Mouse (Mus musculus) forebrain, embryonic 15.5 days (tissue): Measurements from ENCODE around the gene Tm7sf3. TPM values are rescaled to one million over a fixed set of nuclear protein-coding genes. Genes with fewer than 3 reads are reported as not detected.
A peak's percentile ranks its signal among the peaks of the same experiment; 100 is the strongest.
"Not testable (repeated sequence)": the region's sequence is repeated elsewhere in the genome, so short reads cannot be mapped to it uniquely, and the experiment has no call there.

Experiments
- ATAC-seq: fragments of 200-750 bp; cut with Nextera tagmentation; replicated peaks from 2 replicates; pipeline ENCODE4 v1.8.0; 2017; ENCODE audit warnings: mild to moderate bottlenecking, moderate TSS enrichment, moderate library complexity
- H3K27ac ChIP-seq: fragments of 300-500 bp; sonication (generic); replicated peaks from 2 replicates; pipeline ENCODE4 v1.5.1; 2015; ENCODE audit warnings: mild to moderate bottlenecking, inconsistent platforms
- H3K27me3 ChIP-seq: fragments of 300-500 bp; sonication (generic); 2 replicates; pipeline ENCODE4 v1.6.1; 2015; ENCODE audit warnings: inconsistent platforms
- H3K36me3 ChIP-seq: fragments of 300-500 bp; sonication (generic); 2 replicates; pipeline ENCODE4 v1.6.1; 2015; ENCODE audit warnings: mild to moderate bottlenecking, inconsistent platforms
- H3K4me1 ChIP-seq: fragments of 300-500 bp; sonication (generic); 2 replicates; pipeline ENCODE4 v1.6.1; 2015; ENCODE audit warnings: inconsistent platforms
- H3K4me2 ChIP-seq: fragments of 300-500 bp; sonication (generic); replicated peaks from 2 replicates; pipeline ENCODE4 v1.6.1; 2015; ENCODE audit warnings: mild to moderate bottlenecking, inconsistent platforms
- H3K4me3 ChIP-seq: fragments of 300-500 bp; sonication (generic); 2 replicates; pipeline ENCODE4 v1.5.1; 2015; ENCODE audit warnings: mild to moderate bottlenecking, inconsistent platforms
- H3K9ac ChIP-seq: fragments of 300-500 bp; sonication (generic); replicated peaks from 2 replicates; pipeline ENCODE4 v1.6.1; 2015; ENCODE audit warnings: mild to moderate bottlenecking, inconsistent platforms
- H3K9me3 ChIP-seq: fragments of 300-500 bp; sonication (generic); 2 replicates; pipeline ENCODE4 v1.6.1; 2016; ENCODE audit warnings: inconsistent platforms
- WGBS: fragments of 180-500 bp; shearing (Covaris S2); methylation state at CpG from one replicate; pipeline ENCODE4 v1.1.7; 2015; ENCODE audit warnings: mixed read lengths; 5-methylcytosine and 5-hydroxymethylcytosine counted together
- polyA plus RNA-seq: library from polyadenylated mRNA; unstranded; fragments of >200 nt; fragmentation: Nextera tagmentation; extraction: Ambion mirVana; gene quantifications from 2 replicates; pipeline ENCODE4 v1.2.1, GENCODE M21; 2015

Tm7sf3 gene
- polyA plus RNA-seq, 1 experiment from 2014 or later: 32.7 TPM

DNA sequence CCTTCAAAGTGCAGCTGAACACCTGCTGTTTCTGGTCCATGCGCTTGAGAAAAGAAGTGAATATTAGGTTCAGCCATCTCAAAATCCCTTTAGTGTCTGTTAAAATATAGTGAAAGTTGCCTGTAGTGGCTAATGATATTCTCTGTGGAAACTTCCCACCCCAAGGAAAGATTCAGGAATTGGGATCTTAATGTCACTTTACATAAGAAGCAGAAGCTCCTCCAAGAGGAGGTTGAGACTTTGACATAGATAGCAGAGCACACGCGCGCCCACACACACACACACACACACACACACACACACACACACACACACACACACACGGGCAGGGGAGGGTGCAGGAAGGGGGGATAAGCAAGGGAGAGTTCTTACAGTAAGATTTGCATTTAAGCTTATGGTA, 57.5 kb downstream of the Tm7sf3 start:
- Histone ChIP-seq H3K4me1 (peaks cover 6% of the 10 kb centered on the region; the same call in 1 of the 2 replicates), H3K9ac (no peak overlapping the region), H3K27me3 (no peaks in the 10 kb centered on the region), H3K36me3 (peaks cover 39% of the 10 kb centered on the region), H3K9me3 (no peaks in the 10 kb centered on the region), H3K4me2 (no peak overlapping the region), H3K27ac (no peak overlapping the region), H3K4me3 (no peak overlapping the region)
- 91% methylated on average over 5 of the region's 5 CpGs for WGBS
- no peak for ATAC-seq

DNA sequence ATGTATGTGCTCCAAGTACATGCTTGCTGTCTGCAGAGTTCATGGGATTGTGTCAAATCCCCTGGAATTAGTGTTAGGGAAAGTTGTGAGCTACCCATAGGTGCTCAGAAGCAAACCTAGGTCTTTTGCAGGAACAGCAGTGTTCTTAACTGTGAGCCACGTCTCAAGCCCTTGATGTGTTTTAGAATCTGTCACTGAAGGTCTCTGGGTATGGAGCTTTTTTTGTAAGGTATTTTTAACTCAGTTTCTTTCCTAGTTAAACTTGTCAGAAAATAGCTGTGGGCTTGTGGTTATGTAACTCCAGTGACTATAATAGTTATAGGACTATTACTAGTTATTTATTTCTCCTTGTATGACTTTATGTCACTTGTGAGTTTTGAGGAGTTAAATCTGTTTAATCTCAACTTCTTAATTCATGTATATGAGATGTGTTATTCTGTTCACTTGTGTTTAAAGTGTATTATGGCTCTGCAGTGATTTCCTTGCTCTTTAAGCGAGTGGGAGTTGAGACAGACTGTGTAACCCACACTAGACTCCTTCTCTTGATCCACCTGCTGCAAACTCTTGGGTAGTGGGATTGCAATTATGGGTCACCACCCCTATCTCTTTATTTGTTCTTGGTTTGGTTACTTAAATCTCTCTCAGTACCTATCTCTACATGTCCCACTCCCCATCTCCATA, 59.1 kb downstream of the Tm7sf3 start:
- H3K4me3 ChIP-seq: no peak overlapping the region
- no peaks in the 10 kb centered on the region for H3K9me3 ChIP-seq
- no peak overlapping the region for H3K4me2 ChIP-seq
- H3K9ac ChIP-seq: no peak overlapping the region
- no peak overlapping the region for H3K27ac ChIP-seq
- ATAC-seq: no peak
- H3K36me3 ChIP-seq: peaks cover 23% of the 10 kb centered on the region
- peaks cover 17% of the 10 kb centered on the region for H3K4me1 ChIP-seq
- H3K27me3 ChIP-seq: no peaks in the 10 kb centered on the region
- 81% methylated on average over 2 of the region's 2 CpGs for WGBS

DNA sequence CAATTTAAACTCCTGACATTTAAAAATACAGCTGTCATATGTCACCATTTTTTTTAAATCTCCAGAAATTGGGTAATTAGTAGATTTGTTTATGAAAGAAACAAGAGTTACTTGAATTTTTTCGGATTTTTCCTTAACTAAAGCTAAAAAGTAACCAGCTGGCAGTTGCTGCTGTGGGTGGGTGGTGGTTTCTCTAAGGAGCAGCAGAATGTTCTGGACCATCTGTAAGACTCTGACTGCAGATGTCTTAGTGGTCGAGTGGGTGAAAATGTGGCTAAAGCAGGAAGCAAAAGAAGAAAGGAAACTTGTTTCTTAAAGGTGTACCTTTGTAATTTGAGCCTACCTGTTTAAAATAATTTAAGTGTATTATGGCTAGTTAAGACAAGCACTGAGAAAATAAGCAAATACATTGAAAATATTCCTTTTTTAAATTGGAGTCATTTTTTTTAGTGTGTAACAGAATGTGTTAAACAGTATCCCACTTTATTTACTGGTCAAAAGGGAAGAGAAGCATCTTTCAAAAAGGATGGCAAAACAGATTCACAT, 62.2 kb downstream of the Tm7sf3 start:
- H3K27me3 ChIP-seq: no peaks in the 10 kb centered on the region
- 39% methylated on average over 2 of the region's 2 CpGs for WGBS
- no peak for ATAC-seq
- H3K27ac ChIP-seq: no peak overlapping the region
- no peaks in the 10 kb centered on the region for H3K9me3 ChIP-seq
- no peaks in the 10 kb centered on the region for H3K36me3 ChIP-seq
- H3K4me3 ChIP-seq: no peak overlapping the region
- H3K4me1 ChIP-seq: peaks cover 32% of the 10 kb centered on the region
- no peak overlapping the region for H3K4me2 ChIP-seq
- H3K9ac ChIP-seq: no peak overlapping the region

DNA sequence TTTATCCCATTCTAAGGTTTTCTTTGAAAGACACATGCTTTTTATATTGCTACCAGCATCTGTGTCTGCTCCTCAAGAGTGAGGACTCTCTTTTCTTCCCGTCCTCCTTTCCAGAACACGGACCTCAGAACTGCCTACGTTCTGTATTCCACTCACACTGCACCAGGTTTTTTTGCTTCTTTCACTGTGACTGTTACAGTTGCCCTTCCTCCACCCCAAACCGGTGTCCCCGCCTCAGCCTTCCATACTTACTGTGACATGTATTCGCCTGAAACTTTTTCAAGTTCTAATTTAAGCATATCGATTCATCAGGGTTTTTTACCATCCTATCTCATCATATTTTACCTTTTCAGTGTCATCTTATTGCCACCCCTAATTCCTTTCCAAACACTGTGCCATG, 64.0 kb downstream of the Tm7sf3 start:
- Histone ChIP-seq H3K4me3 (peak overlapping the region; percentile 74), H3K9me3 (no peaks in the 10 kb centered on the region), H3K4me1 (peaks cover 42% of the 10 kb centered on the region), H3K9ac (peak overlapping the region; percentile 92), H3K27me3 (no peaks in the 10 kb centered on the region), H3K27ac (peak overlapping the region; percentile 99), H3K36me3 (0 out of 2 replicates have a peak, but pooled peaks cover 3% of the 10 kb centered on the region), H3K4me2 (peak overlapping the region; percentile 72)
- ATAC-seq: no peak
- 12% methylated on average over 7 of the region's 7 CpGs for WGBS

DNA sequence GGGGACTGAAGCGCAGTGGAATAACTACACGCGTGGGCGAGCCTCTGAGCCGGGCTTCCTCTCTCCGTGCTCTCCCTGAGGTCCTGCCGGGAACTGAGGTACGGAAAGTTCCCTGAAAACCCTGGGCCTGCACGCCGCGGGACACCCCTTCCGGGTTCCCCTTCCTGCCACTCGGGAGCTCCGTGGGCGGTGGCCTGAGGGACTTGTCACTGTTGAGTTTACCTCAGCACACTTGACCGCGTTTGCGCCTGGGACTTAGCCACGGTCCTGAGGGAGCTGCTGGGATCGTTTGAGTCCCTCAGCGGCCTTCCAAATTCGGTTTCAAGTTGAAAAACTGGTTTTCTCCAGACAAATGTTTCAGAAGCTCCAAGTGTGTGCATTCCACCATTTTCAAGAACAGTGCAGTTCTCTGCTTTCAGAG, 64.5 kb downstream of the Tm7sf3 start:
- Histone ChIP-seq H3K4me1 (peaks cover 42% of the 10 kb centered on the region), H3K4me3 (peak overlapping the region; percentile 74), H3K9ac (peak overlapping the region; percentile 92), H3K4me2 (peak overlapping the region; percentile 72), H3K9me3 (no peaks in the 10 kb centered on the region), H3K36me3 (0 out of 2 replicates have a peak, but pooled peaks cover 3% of the 10 kb centered on the region), H3K27me3 (no peaks in the 10 kb centered on the region), H3K27ac (peak overlapping the region; percentile 99)
- ATAC-seq: no peak
- WGBS: under 1% methylated on average over 22 of the region's 22 CpGs

DNA sequence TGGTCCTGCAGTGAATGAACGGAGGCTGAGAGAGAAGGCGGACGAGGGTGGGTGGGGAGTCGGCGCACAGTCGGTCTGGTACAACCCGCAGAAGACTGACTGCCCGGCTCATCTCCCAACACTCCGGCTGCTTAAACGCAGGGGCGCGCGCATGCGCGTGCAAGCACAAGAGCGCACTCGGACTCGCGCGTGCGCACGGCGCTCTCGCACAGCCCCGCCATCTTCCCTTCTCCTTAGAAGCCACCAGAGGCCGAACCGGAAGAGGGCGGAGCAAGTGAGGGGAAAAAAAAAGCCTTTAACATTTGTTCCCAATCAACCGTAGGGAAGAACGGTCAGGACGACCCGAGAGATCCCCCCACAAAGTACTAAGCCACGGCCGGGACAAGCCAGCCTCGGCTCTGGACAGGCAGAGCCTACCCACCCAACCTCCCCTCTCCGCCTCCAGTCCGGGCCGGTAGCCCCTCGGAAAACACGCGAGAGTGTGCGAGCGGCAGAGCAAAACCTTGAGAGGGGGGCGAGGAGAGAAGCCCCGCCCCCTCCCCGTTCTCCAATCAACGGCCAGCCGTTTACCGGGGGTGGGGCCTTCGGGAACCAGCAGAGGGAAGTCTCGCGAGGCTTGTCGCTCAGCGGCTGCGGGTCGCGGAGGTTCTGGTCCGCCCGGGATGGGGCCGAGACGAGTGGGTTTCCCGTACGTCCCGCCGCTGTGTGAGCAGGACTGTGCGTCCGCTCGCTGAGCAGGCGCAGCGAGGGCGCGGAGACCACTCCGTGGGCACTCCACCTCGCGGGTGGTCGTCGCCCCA, 65.1 kb downstream of the Tm7sf3 start, which contains the start of gene Ints13:
Ints13 (minus strand) TSS at position 526 of the 800 bp plus-strand sequence.
- H3K9me3 ChIP-seq: no peaks in the 10 kb centered on the region
- H3K36me3 ChIP-seq: 0 out of 2 replicates have a peak, but pooled peaks cover 3% of the 10 kb centered on the region
- H3K4me3 ChIP-seq: peak within 1 kb of the TSS; percentile 74
- H3K4me1 ChIP-seq: peaks cover 42% of the 10 kb centered on the region
- under 1% methylated on average over 77 of the region's 77 CpGs for WGBS
- peak within 1 kb of the TSS; percentile 92 for H3K9ac ChIP-seq
- ATAC-seq: peak; percentile 97
- H3K27ac ChIP-seq: peak within 1 kb of the TSS; percentile 99
- no peaks in the 10 kb centered on the region for H3K27me3 ChIP-seq
- peak within 1 kb of the TSS; percentile 72 for H3K4me2 ChIP-seq

DNA sequence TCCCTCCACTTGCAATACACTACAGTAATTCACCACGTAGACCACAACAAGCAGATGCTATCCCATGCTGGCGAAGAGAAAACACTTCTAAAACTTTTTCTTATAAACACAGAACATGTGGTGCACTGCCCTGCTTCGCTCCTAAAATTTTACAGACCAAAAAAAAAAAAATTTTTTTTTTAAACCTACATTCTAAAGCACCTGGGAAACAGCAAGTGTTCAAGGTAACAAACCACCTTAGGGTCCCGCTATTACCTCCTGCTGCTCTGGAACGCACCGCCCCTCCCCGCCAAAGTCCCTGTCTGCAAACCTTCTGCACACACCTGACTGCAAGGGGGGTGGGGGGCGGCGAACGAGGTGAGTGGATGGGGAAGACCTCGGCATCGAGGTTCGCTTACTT, 65.7 kb downstream of the Tm7sf3 start, which contains the start of gene Fgfr1op2:
Fgfr1op2 (plus strand) TSS at position 301 of the 400 bp plus-strand sequence.
- Histone ChIP-seq H3K36me3 (0 out of 2 replicates have a peak, but pooled peaks cover 3% of the 10 kb centered on the region), H3K4me1 (peaks cover 42% of the 10 kb centered on the region), H3K9ac (peak within 1 kb of the TSS; percentile 92), H3K27me3 (no peaks in the 10 kb centered on the region), H3K27ac (peak within 1 kb of the TSS; percentile 99), H3K4me3 (peak within 1 kb of the TSS; percentile 74), H3K4me2 (peak within 1 kb of the TSS; percentile 72), H3K9me3 (no peaks in the 10 kb centered on the region)
- ATAC-seq: no peak
- WGBS: 2% methylated on average over 13 of the region's 13 CpGs

DNA sequence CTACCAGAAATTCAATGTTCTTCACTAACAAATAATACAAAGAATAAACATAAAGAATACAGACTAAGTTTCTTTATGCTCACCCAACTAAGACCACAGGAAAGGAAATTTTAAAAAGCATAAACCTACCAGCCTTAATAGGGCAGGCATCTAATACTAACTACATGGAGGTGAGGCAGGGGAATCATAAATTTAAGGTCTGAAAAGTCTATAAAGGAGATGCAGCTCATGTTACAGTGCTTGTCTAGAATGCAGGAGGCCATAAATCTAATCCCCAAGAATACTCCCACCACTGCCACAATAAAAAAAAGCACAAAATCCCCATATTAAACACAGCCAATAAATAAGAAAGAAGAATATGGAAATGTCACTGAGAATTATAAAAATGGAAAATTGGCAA, 70.6 kb downstream of the Tm7sf3 start:
- Histone ChIP-seq H3K36me3 (0 out of 2 replicates have a peak, but pooled peaks cover 5% of the 10 kb centered on the region), H3K27me3 (no peaks in the 10 kb centered on the region), H3K4me2 (no peak overlapping the region), H3K9me3 (no peaks in the 10 kb centered on the region), H3K9ac (no peak overlapping the region), H3K4me3 (no peak overlapping the region), H3K4me1 (peaks cover 23% of the 10 kb centered on the region), H3K27ac (no peak overlapping the region)
- ATAC-seq: no peak

DNA sequence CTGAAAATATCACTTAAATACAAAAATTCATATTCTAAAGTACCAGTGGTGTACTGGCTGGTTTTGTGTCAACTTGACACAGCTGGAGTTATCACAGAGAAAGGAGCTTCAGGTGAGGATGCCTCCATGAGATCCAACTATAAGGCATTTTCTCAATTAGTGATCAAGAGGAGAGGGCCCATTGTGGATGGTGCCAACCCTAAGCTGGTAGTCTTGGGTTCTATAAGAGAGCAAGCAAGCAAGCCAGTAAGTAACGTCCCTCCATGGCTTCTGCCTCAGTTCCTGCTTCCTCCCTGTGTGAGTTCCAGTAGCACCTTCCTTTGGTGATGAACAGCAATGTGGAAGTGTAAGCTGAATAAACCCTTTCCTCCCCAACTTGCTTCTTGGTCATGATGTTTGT, 80.2 kb downstream of the Tm7sf3 start:
- not testable (repeated sequence) for H3K9ac ChIP-seq, H3K27me3 ChIP-seq, H3K4me3 ChIP-seq, H3K4me2 ChIP-seq, ATAC-seq, H3K9me3 ChIP-seq, H3K27ac ChIP-seq, H3K4me1 ChIP-seq
- H3K36me3 ChIP-seq: peaks cover 54% of the 10 kb centered on the region
- 81% methylated on average over 1 of the region's 1 CpGs for WGBS

Other genes starting within 250 kb of the Tm7sf3 start
- gene Itpr2, start 140.6 kb downstream of the Tm7sf3 start, polyA plus RNA-seq: 4.2 and 5.1 TPM in 2 replicates
- 53.8 and 55.8 TPM in 2 replicates for gene Fgfr1op2, start 65.6 kb downstream of the Tm7sf3 start, polyA plus RNA-seq
- gene Ints13, start 65.0 kb downstream of the Tm7sf3 start, polyA plus RNA-seq: 67.1 and 68.0 TPM in 2 replicates
- 107 and 114 TPM in 2 replicates for gene Med21, start 277 bp downstream of the Tm7sf3 start, polyA plus RNA-seq
- 13.8 and 15.7 TPM in 2 replicates for gene Stk38l, start 82.2 kb upstream of the Tm7sf3 start, polyA plus RNA-seq
- 2.6 and 2.7 TPM in 2 replicates for gene Arntl2, start 153.2 kb upstream of the Tm7sf3 start, polyA plus RNA-seq
- not detected in 2 replicates for gene Smco2, start 207.3 kb upstream of the Tm7sf3 start, polyA plus RNA-seq
- 14.2 and 19.4 TPM in 2 replicates for gene Ppfibp1, start 245.7 kb upstream of the Tm7sf3 start, polyA plus RNA-seq